Mouse (Mus musculus): ENCODE data around the gene Proser2.

- no peak for TF ChIP-seq CTCF (IDR thresholded peaks at IDR 0.05; ENCODE audit: low read depth)
- TF ChIP-seq EP300 (IDR thresholded peaks at IDR 0.05; ENCODE audit: low read depth), result no peak
Observed at GRCm38 (mm10) chr2:6162366-6163040, 32.5 kb upstream of the Proser2 start.
